Mouse (Mus musculus): ENCODE data around the gene Ang5. TPM values are rescaled to one million over a fixed set of nuclear protein-coding genes. Genes with fewer than 3 reads are reported as not detected.
"Not testable (repeated sequence)": the region's sequence is repeated elsewhere in the genome, so short reads cannot be mapped to it uniquely, and the experiment has no call there.

Gene Ang5
- not detected for total RNA-seq (2021)

GRCm38 (mm10) chr14:43956769-43957168 is at the start of gene Ang5:
Gene Ang5 (plus strand): TSS chr14:43957069.
- intact Hi-C loops (cut with DNase I); DNase-seq (ENCODE audit: low spot score in 2 of 2): not testable (repeated sequence)

GRCm38 (mm10) chr14:43918214-43918613 is 38.7 kb upstream of the Ang5 start:
- DNase-seq (ENCODE audit: low spot score in 2 of 2); intact Hi-C loops (cut with DNase I): not testable (repeated sequence)

- intact Hi-C loops (cut with DNase I); DNase-seq (ENCODE audit: low spot score in 2 of 2): not testable (repeated sequence)
These were observed 33.4 kb upstream of the Ang5 start, which contains the start of gene Ear10 for GRCm38 (mm10) chr14:43923459-43923858. Gene Ear10 (minus strand): TSS chr14:43923559.

GRCm38 (mm10) chr14:43924688-43925403 is 32.0 kb upstream of the Ang5 start, which contains the start of gene Gm8113:
Gene Gm8113 (plus strand): TSS chr14:43925390.
- intact Hi-C loops (cut with DNase I), result not testable (repeated sequence)
- peak; percentile 32 to 49 for DNase-seq (ENCODE audit: low spot score in 2 of 2)

- DNase-seq (ENCODE audit: low spot score in 2 of 2); intact Hi-C loops (cut with DNase I): not testable (repeated sequence)
These were observed 31.4 kb upstream of the Ang5 start for GRCm38 (mm10) chr14:43925404-43925950.

GRCm38 (mm10) chr14:43932991-43933390 is 23.9 kb upstream of the Ang5 start:
- DNase-seq (ENCODE audit: low spot score in 2 of 2), result peak; percentile 10 to 23
- intact Hi-C loops (cut with DNase I), result not testable (repeated sequence)

- intact Hi-C loops (cut with DNase I); DNase-seq (ENCODE audit: low spot score in 2 of 2): not testable (repeated sequence)
These were observed 23.5 kb upstream of the Ang5 start for GRCm38 (mm10) chr14:43933399-43933798.

GRCm38 (mm10) chr14:43953382-43953781 is 3.5 kb upstream of the Ang5 start:
- intact Hi-C loops (cut with DNase I); DNase-seq (ENCODE audit: low spot score in 2 of 2): not testable (repeated sequence)

- intact Hi-C loops (cut with DNase I); DNase-seq (ENCODE audit: low spot score in 2 of 2): not testable (repeated sequence)
These were observed 1.8 kb upstream of the Ang5 start for GRCm38 (mm10) chr14:43955074-43955473.

GRCm38 (mm10) chr14:43983454-43983853 is 26.6 kb downstream of the Ang5 start:
- no peak for DNase-seq (ENCODE audit: low spot score in 2 of 2)
- intact Hi-C loops (cut with DNase I), result no loop called here

- intact Hi-C loops (cut with DNase I), result no loop called here
- peak; percentile 29 to 43 for DNase-seq (ENCODE audit: low spot score in 2 of 2)
These were observed 27.0 kb downstream of the Ang5 start for GRCm38 (mm10) chr14:43983897-43984296.

GRCm38 (mm10) chr14:43986147-43986546 is 29.3 kb downstream of the Ang5 start:
- no peak for DNase-seq (ENCODE audit: low spot score in 2 of 2)
- intact Hi-C loops (cut with DNase I), result no loop called here

- intact Hi-C loops (cut with DNase I), result not testable (repeated sequence)
- DNase-seq (ENCODE audit: low spot score in 2 of 2), result peak; percentile 71 to 79
These were observed 30.5 kb downstream of the Ang5 start for GRCm38 (mm10) chr14:43987404-43987803.

- intact Hi-C loops (cut with DNase I); DNase-seq (ENCODE audit: low spot score in 2 of 2): not testable (repeated sequence)
These were observed 41.7 kb downstream of the Ang5 start for GRCm38 (mm10) chr14:43998455-43999000.

- intact Hi-C loops (cut with DNase I), result no loop called here
- no peak for DNase-seq (ENCODE audit: low spot score in 2 of 2)
These were observed 44.7 kb downstream of the Ang5 start for GRCm38 (mm10) chr14:44001600-44001999.

GRCm38 (mm10) chr14:44002169-44002568 is 45.3 kb downstream of the Ang5 start, which contains the start of gene Ang6:
Gene Ang6 (minus strand): TSS chr14:44002269.
- intact Hi-C loops (cut with DNase I), result no loop called here
- no peak for DNase-seq (ENCODE audit: low spot score in 2 of 2)

- DNase-seq (ENCODE audit: low spot score in 2 of 2); intact Hi-C loops (cut with DNase I): not testable (repeated sequence)
These were observed 51.2 kb downstream of the Ang5 start for GRCm38 (mm10) chr14:44008021-44008420.

GRCm38 (mm10) chr14:44009686-44010085 is 52.8 kb downstream of the Ang5 start:
- intact Hi-C loops (cut with DNase I); DNase-seq (ENCODE audit: low spot score in 2 of 2): not testable (repeated sequence)

Data from left cerebral cortex, postnatal 25 days (tissue).